Mouse (Mus musculus) midbrain, embryonic 14.5 days (tissue): ENCODE results near the gene Wrnip1. TPM values are rescaled to one million over a fixed set of nuclear protein-coding genes. Genes with fewer than 3 reads are reported as not detected.
A peak's percentile ranks its signal among the peaks of the same experiment; 100 is the strongest.

Experiments
- ATAC-seq: fragments of 200-750 bp; cut with Nextera tagmentation; 2 replicates; pipeline ENCODE4 v1.8.0; 2017; ENCODE audit warnings: moderate number of reproducible peaks, moderate library complexity; ENCODE audit not compliant: low FRiP score, low TSS enrichment
- DNase-seq: peaks from one replicate; pipeline ENCODE4 v3.0.0-alpha.2; 2015
- H3K27ac ChIP-seq: fragments of 300-500 bp; sonication (generic); replicated peaks from 2 replicates; pipeline ENCODE4 v1.5.1; 2014; ENCODE audit warnings: mild to moderate bottlenecking, low read depth, low read length, moderate library complexity
- H3K27me3 ChIP-seq: fragments of 300-500 bp; sonication (generic); 2 replicates; pipeline ENCODE4 v1.6.1; 2014; ENCODE audit warnings: low read length, control low read depth, mixed read lengths; ENCODE audit not compliant: control insufficient read depth, insufficient read depth
- H3K36me3 ChIP-seq: fragments of 300-500 bp; sonication (generic); 2 replicates; pipeline ENCODE4 v1.6.1; 2014; ENCODE audit warnings: low read length, control low read depth; ENCODE audit not compliant: control insufficient read depth, insufficient read depth
- H3K4me1 ChIP-seq: fragments of 300-500 bp; sonication (generic); 2 replicates; pipeline ENCODE4 v1.6.1; 2014; ENCODE audit warnings: mild to moderate bottlenecking, antibody characterized with exemption, low read length, control low read depth; ENCODE audit not compliant: control insufficient read depth, insufficient read depth
- H3K4me2 ChIP-seq: fragments of 300-500 bp; sonication (generic); 2 replicates; pipeline ENCODE4 v1.6.1; 2014; ENCODE audit warnings: mild to moderate bottlenecking, low read length, moderate library complexity
- H3K4me3 ChIP-seq: fragments of 300-500 bp; sonication (generic); replicated peaks from 2 replicates; pipeline ENCODE4 v1.5.1; 2014; ENCODE audit warnings: low read depth, low read length
- H3K9ac ChIP-seq: fragments of 300-500 bp; sonication (generic); replicated peaks from 2 replicates; pipeline ENCODE4 v1.6.1; 2014; ENCODE audit warnings: mild to moderate bottlenecking, low read length, moderate library complexity
- H3K9me3 ChIP-seq: fragments of 300-500 bp; sonication (generic); 2 replicates; pipeline ENCODE4 v1.6.1; 2016; ENCODE audit warnings: low read length, control low read depth, mixed read lengths; ENCODE audit not compliant: control insufficient read depth
- WGBS: fragments of 180-500 bp; shearing (Covaris S2); extraction: QIAGEN DNeasy Blood & Tissue Kit; methylation state at CpG from one replicate; pipeline ENCODE4 v1.1.7; 2014; 5-methylcytosine and 5-hydroxymethylcytosine counted together
- polyA plus RNA-seq: library from polyadenylated mRNA; unstranded; fragments of >200 nt; fragmentation: Nextera tagmentation; extraction: Ambion mirVana; gene quantifications from 2 replicates; pipeline ENCODE4 v1.2.1, GENCODE M21; 2014

The Wrnip1 gene
- polyA plus RNA-seq, 1 experiment from 2014 or later = 26.5 TPM

GRCm38 (mm10) chr13:32776350-32776749, 25.5 kb upstream of the Wrnip1 start:
- 90% methylated on average over 10 of the region's 10 CpGs for WGBS
- no peak overlapping the region for H3K4me2 ChIP-seq
- ATAC-seq (no peak), DNase-seq (no peak)
- H3K9ac ChIP-seq = no peak overlapping the region
- H3K4me1 ChIP-seq = no peaks in the 10 kb centered on the region
- H3K36me3 ChIP-seq = no peaks in the 10 kb centered on the region
- H3K27ac ChIP-seq = no peak overlapping the region
- H3K9me3 ChIP-seq = no peaks in the 10 kb centered on the region
- H3K4me3 ChIP-seq = no peak overlapping the region
- H3K27me3 ChIP-seq = no peaks in the 10 kb centered on the region

DNA sequence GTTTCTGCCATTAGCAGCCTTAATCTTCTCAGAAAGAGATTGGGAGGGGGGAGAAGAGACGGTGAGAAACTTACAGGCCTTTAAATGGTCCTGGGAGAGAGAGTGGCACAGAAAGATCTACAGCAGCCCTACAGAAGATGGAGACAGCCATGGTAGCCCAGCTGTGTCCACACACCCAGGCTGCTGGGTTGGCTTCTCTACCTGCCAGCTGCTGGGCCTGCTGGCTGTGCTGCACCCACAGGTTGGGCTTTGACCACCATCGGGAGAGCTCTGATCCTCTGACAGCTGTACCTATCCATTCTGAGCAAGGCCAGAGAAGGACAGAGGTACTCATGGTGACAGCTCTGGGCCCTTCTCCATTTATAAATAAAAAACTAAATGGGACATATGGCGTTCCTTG, 23.0 kb upstream of the Wrnip1 start:
- Histone ChIP-seq H3K9ac (no peak overlapping the region), H3K4me1 (no peaks in the 10 kb centered on the region), H3K9me3 (no peaks in the 10 kb centered on the region), H3K4me2 (no peak overlapping the region), H3K27me3 (no peaks in the 10 kb centered on the region), H3K27ac (no peak overlapping the region), H3K36me3 (no peaks in the 10 kb centered on the region), H3K4me3 (no peak overlapping the region)
- 64% methylated on average over 3 of the region's 3 CpGs for WGBS
- no peak for ATAC-seq
- no peak for DNase-seq

DNA sequence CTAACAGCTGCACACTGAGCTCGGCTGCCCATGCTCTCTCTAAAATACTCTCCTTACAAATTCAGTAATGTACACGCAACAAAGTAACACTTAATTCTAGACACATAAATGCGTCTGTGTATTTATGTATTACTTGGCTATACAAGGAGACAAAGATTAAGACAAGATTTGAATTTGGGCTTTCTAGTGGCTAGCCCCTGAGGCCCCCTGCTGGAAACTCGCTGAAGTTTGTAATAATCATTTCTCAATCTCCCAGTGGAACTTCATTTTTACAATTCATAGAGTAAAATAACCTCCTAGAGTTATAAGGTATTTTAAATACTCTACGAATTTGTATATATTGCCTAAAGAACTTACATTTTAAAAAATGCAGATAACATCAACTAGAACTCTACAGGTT, 18.8 kb upstream of the Wrnip1 start:
- no peaks in the 10 kb centered on the region for H3K36me3 ChIP-seq
- no peak overlapping the region for H3K27ac ChIP-seq
- no peaks in the 10 kb centered on the region for H3K27me3 ChIP-seq
- no peak overlapping the region for H3K9ac ChIP-seq
- DNase-seq (peak; percentile 52), ATAC-seq (no peak)
- WGBS = 68% methylated on average over 5 of the region's 5 CpGs
- no peak overlapping the region for H3K4me3 ChIP-seq
- H3K4me1 ChIP-seq = no peaks in the 10 kb centered on the region
- no peak overlapping the region for H3K4me2 ChIP-seq
- H3K9me3 ChIP-seq = no peaks in the 10 kb centered on the region

DNA sequence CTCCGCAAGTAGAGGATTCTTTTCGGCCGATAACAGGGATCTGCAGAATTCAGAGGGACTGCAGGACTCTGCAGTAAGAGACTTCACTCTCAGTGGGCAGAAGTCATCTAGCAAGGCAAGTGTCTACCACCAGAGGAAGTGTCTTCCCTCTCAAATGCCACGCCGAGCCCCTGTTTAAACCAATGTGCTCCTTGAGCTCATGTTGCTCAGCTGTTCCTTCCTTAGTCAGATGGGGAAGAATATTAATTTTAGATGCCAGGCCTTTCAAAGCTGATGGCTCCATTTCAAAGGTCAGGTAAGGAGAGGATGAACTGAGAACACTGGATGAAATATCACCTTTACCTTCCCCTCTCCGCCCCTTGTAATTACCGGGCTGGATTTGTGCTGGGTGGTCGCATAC, 18.0 kb upstream of the Wrnip1 start, which contains the start of gene Mylk4:
Gene Mylk4 (minus strand): TSS at position 139 of the 400 bp plus-strand sequence.
- no peak for ATAC-seq
- DNase-seq = no peak
- Histone ChIP-seq H3K27me3 (no peaks in the 10 kb centered on the region), H3K9ac (no peak within 1 kb of the TSS), H3K9me3 (no peaks in the 10 kb centered on the region), H3K4me2 (no peak within 1 kb of the TSS), H3K4me3 (no peak within 1 kb of the TSS), H3K27ac (no peak within 1 kb of the TSS), H3K4me1 (no peaks in the 10 kb centered on the region), H3K36me3 (no peaks in the 10 kb centered on the region)
- 89% methylated on average over 8 of the region's 8 CpGs for WGBS

GRCm38 (mm10) chr13:32787584-32787983, 14.3 kb upstream of the Wrnip1 start:
- Histone ChIP-seq H3K36me3 (no peaks in the 10 kb centered on the region), H3K4me1 (no peaks in the 10 kb centered on the region), H3K4me2 (no peak overlapping the region), H3K9ac (no peak overlapping the region), H3K27me3 (no peaks in the 10 kb centered on the region), H3K9me3 (no peaks in the 10 kb centered on the region), H3K4me3 (no peak overlapping the region), H3K27ac (no peak overlapping the region)
- 78% methylated on average over 2 of the region's 2 CpGs for WGBS
- ATAC-seq = no peak
- no peak for DNase-seq

DNA sequence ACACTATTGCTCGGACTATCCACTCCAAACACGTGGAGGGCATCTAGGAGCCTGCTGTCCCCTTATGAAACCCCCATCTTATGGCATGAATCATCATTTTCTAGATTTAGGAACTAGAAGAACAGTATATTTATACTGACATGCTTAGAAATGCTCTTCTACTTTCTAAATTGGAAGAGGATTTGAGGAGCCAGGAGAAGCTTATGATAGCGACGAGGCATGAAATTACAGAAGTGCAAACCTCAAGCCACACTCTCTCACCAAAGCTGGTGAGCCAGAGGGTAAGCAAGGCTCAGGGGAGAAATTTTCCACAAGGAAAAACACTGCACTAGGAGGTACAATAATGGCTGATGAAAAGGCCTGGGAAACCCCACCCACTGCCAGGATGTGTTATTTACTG, 12.1 kb upstream of the Wrnip1 start:
- Histone ChIP-seq H3K9ac (no peak overlapping the region), H3K27ac (no peak overlapping the region), H3K36me3 (no peaks in the 10 kb centered on the region), H3K4me3 (no peak overlapping the region), H3K27me3 (no peaks in the 10 kb centered on the region), H3K4me2 (no peak overlapping the region), H3K9me3 (no peaks in the 10 kb centered on the region), H3K4me1 (no peaks in the 10 kb centered on the region)
- no peak for DNase-seq
- WGBS = 85% methylated on average over 4 of the region's 4 CpGs
- no peak for ATAC-seq

- H3K27me3 ChIP-seq = no peaks in the 10 kb centered on the region
- no peaks in the 10 kb centered on the region for H3K9me3 ChIP-seq
- no peak overlapping the region for H3K4me2 ChIP-seq
- 71% methylated on average over 2 of the region's 2 CpGs for WGBS
- H3K27ac ChIP-seq = no peak overlapping the region
- no peaks in the 10 kb centered on the region for H3K36me3 ChIP-seq
- H3K4me1 ChIP-seq = no peaks in the 10 kb centered on the region
- ATAC-seq (no peak), DNase-seq (no peak)
- no peak overlapping the region for H3K9ac ChIP-seq
- no peak overlapping the region for H3K4me3 ChIP-seq
These were observed 7.2 kb upstream of the Wrnip1 start for GRCm38 (mm10) chr13:32794619-32795018.

DNA sequence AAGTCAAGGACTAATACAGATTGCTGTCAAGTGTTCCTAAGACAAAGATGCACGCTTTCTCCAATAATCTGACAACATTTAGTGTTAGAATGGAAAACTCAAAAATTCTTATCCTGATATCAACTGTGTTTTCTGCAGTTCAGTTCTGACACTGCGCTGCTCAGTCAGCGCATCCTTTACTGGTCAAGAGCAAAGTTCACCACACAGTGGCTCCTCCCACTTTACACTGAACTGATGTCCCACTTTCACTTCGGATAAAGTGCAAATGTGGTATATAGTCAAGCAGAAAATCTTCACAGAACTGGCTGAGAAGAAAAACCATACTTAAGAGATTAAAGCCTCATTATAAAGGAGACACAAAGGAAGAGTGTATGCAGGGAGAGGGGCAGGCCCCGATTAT, 6.7 kb upstream of the Wrnip1 start:
- Histone ChIP-seq H3K4me2 (no peak overlapping the region), H3K9me3 (no peaks in the 10 kb centered on the region), H3K9ac (no peak overlapping the region), H3K36me3 (no peaks in the 10 kb centered on the region), H3K4me1 (no peaks in the 10 kb centered on the region), H3K27me3 (no peaks in the 10 kb centered on the region), H3K27ac (no peak overlapping the region), H3K4me3 (no peak overlapping the region)
- DNase-seq (no peak), ATAC-seq (no peak)
- 90% methylated on average over 5 of the region's 5 CpGs for WGBS

- H3K4me1 ChIP-seq = peaks cover 3% of the 10 kb centered on the region; the same call in 1 of the 2 replicates
- H3K4me3 ChIP-seq = no peak overlapping the region
- H3K27ac ChIP-seq = no peak overlapping the region
- H3K9me3 ChIP-seq = no peaks in the 10 kb centered on the region
- H3K36me3 ChIP-seq = no peaks in the 10 kb centered on the region
- 96% methylated on average over 1 of the region's 1 CpGs for WGBS
- DNase-seq = no peak
- H3K27me3 ChIP-seq = no peaks in the 10 kb centered on the region
- ATAC-seq = no peak
- H3K9ac ChIP-seq = no peak overlapping the region
- H3K4me2 ChIP-seq = no peak overlapping the region
These were observed 4.8 kb upstream of the Wrnip1 start for GRCm38 (mm10) chr13:32797085-32797484.
